Mouse (Mus musculus) hindbrain, postnatal 0 days (tissue): Measurements from ENCODE around the gene Pfkl. TPM values are rescaled to one million over a fixed set of nuclear protein-coding genes. Genes with fewer than 3 reads are reported as not detected.
"Not testable (repeated sequence)": the region's sequence is repeated elsewhere in the genome, so short reads cannot be mapped to it uniquely, and the experiment has no call there.

Experiments used
- ATAC-seq: fragments of 200-750 bp; cut with Nextera tagmentation; 2 replicates; pipeline ENCODE4 v1.8.0; 2017; ENCODE audit warnings: mild to moderate bottlenecking, moderate TSS enrichment, moderate library complexity
- DNase-seq: peaks from one replicate; pipeline ENCODE4 v3.0.0-alpha.2; 2015; ENCODE audit warnings: low spot score
- H3K27ac ChIP-seq: fragments of 300-500 bp; sonication (generic); 2 replicates; pipeline ENCODE4 v1.5.1; 2014; ENCODE audit warnings: mild to moderate bottlenecking
- H3K27me3 ChIP-seq: fragments of 300-500 bp; sonication (generic); 2 replicates; pipeline ENCODE4 v1.6.1; 2014; ENCODE audit warnings: low read length, mixed read lengths; ENCODE audit not compliant: insufficient read depth
- H3K36me3 ChIP-seq: fragments of 300-500 bp; sonication (generic); 2 replicates; pipeline ENCODE4 v1.6.1; 2014; ENCODE audit warnings: low read length, mixed read lengths; ENCODE audit not compliant: insufficient read depth
- H3K4me1 ChIP-seq: fragments of 300-500 bp; sonication (generic); 2 replicates; pipeline ENCODE4 v1.6.1; 2014; ENCODE audit warnings: antibody characterized with exemption, low read length, mixed read lengths; ENCODE audit not compliant: insufficient read depth
- H3K4me2 ChIP-seq: fragments of 300-500 bp; sonication (generic); 2 replicates; pipeline ENCODE4 v1.6.1; 2014; ENCODE audit warnings: low read depth, mild to moderate bottlenecking, low read length, moderate library complexity, mixed read lengths
- H3K4me3 ChIP-seq: fragments of 300-500 bp; sonication (generic); 2 replicates; pipeline ENCODE4 v1.5.1; 2014; ENCODE audit warnings: low read length
- H3K9ac ChIP-seq: fragments of 300-500 bp; sonication (generic); replicated peaks from 2 replicates; pipeline ENCODE4 v1.6.1; 2014; ENCODE audit warnings: mild to moderate bottlenecking, low read length, moderate library complexity, mixed read lengths
- H3K9me3 ChIP-seq: fragments of 300-500 bp; sonication (generic); 2 replicates; pipeline ENCODE4 v1.6.1; 2016; ENCODE audit warnings: low read length, mixed read lengths
- CTCF ChIP-seq: IDR thresholded peaks from 2 replicates; pipeline ENCODE4 v1.5.1; 2016; ENCODE audit warnings: antibody characterized with exemption, control low read depth, low read depth
- WGBS: fragments of 180-500 bp; shearing (Covaris S2); extraction: QIAGEN DNeasy Blood & Tissue Kit; methylation state at CpG from one replicate; pipeline ENCODE4 v1.1.7; 2014; 5-methylcytosine and 5-hydroxymethylcytosine counted together
- polyA plus RNA-seq: library from polyadenylated mRNA; unstranded; fragments of >200 nt; fragmentation: Nextera tagmentation; extraction: Ambion mirVana; gene quantifications from 2 replicates; pipeline ENCODE4 v1.2.1, GENCODE M21; 2015
- total RNA-seq: library from RNA; depleted of rRNA; stranded (reverse); fragments of >200 nt; gene quantifications from 2 replicates; pipeline ENCODE4 v1.2.3, GENCODE M21; 2014; rRNA removed

Gene Pfkl
- total and polyA plus RNA-seq, 2 experiments from 2014 or later, result 96.5 to 183 TPM

DNA sequence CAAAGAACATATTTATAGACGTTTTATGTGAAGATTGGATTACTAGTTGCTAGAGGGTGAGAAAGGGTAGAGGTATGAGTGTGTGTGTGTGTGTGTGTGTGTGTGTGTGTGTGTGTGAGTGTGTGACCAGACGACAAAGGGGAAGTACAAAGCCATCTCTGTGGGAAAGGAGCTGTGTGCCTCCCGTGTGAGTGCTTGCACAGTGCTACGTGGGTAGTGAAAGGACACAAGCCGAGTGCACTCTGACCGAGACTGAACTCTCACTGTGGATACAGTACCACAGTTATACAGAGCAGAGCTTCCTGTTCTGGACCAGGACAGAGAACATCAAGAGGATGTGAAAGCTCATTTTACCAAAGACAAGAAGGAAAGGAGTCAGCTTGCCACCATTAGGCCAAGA lies 45.9 kb downstream of the Pfkl start:
- H3K27me3 ChIP-seq, result 0 out of 2 replicates have a peak, but pooled peaks cover 3% of the 10 kb centered on the region
- ATAC-seq (no peak), DNase-seq (no peak)
- 0 out of 2 replicates have a peak, but pooled peaks cover 1% of the 10 kb centered on the region for H3K4me1 ChIP-seq
- no peak for TF ChIP-seq CTCF
- no peak overlapping the region for H3K27ac ChIP-seq
- no peak overlapping the region for H3K9ac ChIP-seq
- no peaks in the 10 kb centered on the region for H3K9me3 ChIP-seq
- no peak overlapping the region for H3K4me2 ChIP-seq
- WGBS, result 64% methylated on average over 6 of the region's 6 CpGs
- no peak overlapping the region for H3K4me3 ChIP-seq
- no peaks in the 10 kb centered on the region for H3K36me3 ChIP-seq

DNA sequence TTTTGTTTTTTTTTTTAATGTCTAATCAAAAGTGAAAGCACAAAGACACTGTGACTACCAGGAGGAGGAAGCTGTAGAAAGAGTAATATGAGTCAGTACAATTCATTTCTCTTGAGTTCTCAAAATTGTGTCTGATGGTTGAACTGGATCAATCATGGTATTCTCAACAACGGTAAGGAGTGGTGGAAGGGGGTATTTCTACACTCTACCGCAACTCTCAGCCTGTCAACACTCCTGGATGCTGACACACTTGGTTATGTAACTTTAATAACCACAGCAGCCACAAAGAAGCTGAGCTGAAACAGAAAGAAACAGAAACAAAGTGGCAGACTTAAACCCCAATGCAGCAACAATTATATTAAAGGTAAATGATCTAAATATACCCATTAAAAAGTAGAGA lies 47.2 kb downstream of the Pfkl start:
- Histone ChIP-seq H3K9me3 (no peaks in the 10 kb centered on the region), H3K4me3 (no peak overlapping the region), H3K27me3 (no peaks in the 10 kb centered on the region), H3K9ac (no peak overlapping the region), H3K36me3 (no peaks in the 10 kb centered on the region), H3K27ac (no peak overlapping the region), H3K4me2 (no peak overlapping the region), H3K4me1 (no peaks in the 10 kb centered on the region)
- no peak for DNase-seq
- no peak for TF ChIP-seq CTCF
- no peak for ATAC-seq
- 93% methylated on average over 2 of the region's 2 CpGs for WGBS

DNA sequence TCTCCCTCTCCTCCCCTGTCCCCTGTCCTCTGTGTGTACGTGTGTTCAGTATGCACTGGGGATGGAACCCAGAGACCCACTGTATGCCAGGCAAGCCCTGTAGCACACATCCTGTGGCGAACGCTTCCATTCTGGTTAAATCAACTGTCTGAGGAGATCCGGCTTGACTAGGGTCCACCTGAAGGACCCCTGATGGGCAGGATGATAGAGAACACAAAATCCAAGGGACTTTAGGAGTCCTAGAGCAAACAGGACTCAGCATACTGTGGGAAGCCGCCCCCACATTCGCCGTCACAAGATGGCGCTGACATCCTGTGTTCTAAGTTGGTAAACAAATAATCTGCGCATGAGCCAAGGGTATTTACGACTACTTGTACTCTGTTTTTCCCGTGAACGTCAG lies 59.4 kb downstream of the Pfkl start:
- not testable (repeated sequence) for H3K27me3 ChIP-seq, H3K4me2 ChIP-seq, DNase-seq, H3K27ac ChIP-seq, ATAC-seq, H3K4me1 ChIP-seq, H3K4me3 ChIP-seq, H3K9ac ChIP-seq, H3K36me3 ChIP-seq, H3K9me3 ChIP-seq
- WGBS, result 90% methylated on average over 8 of the region's 12 CpGs

DNA sequence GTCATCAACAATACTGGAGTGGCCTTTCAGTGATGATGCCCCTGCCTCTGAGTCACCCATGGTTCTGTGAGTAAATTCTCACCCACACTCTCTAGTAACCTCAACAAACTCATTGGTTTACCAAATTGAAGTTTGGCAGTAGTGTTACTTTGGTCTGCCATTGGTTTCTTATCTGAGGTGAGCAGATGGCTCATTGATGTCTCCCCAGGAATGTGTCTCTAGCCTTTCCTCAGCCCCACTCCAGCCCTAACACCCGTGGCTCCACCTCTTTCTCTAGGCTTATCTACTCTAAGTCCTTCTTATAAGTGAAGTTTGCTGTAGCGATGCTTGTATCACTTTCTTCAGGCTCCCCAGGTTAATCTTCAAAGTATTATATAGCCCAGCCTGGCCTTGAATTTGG lies 70.2 kb downstream of the Pfkl start:
- H3K4me2 ChIP-seq, result no peak overlapping the region
- 77% methylated on average over 2 of the region's 2 CpGs for whole genome bisulfite sequencing
- ATAC-seq (no peak), DNase-seq (no peak)
- no peaks in the 10 kb centered on the region for H3K9me3 ChIP-seq
- no peak overlapping the region for H3K4me3 ChIP-seq
- H3K27me3 ChIP-seq, result no peaks in the 10 kb centered on the region
- no peaks in the 10 kb centered on the region for H3K4me1 ChIP-seq
- H3K36me3 ChIP-seq, result no peaks in the 10 kb centered on the region
- TF ChIP-seq CTCF, result no peak
- no peak overlapping the region for H3K27ac ChIP-seq
- H3K9ac ChIP-seq, result no peak overlapping the region

Other genes starting within 250 kb of the Pfkl start
- gene Gm3238, start 238.8 kb downstream of the Pfkl start, total RNA-seq, result not detected in 2 replicates
- not detected in 2 replicates for gene Gm3238, start 238.8 kb downstream of the Pfkl start, polyA plus RNA-seq
- not detected in 2 replicates for gene Gm7138, start 233.1 kb downstream of the Pfkl start, total RNA-seq
- not detected in 2 replicates for gene Gm7138, start 233.1 kb downstream of the Pfkl start, polyA plus RNA-seq
- not detected in 2 replicates for gene Gm3250, start 227.5 kb downstream of the Pfkl start, total RNA-seq
- not detected in 2 replicates for gene Gm3250, start 227.5 kb downstream of the Pfkl start, polyA plus RNA-seq
- not detected in 2 replicates for gene Gm7137, start 221.9 kb downstream of the Pfkl start, total RNA-seq
- not detected in 2 replicates for gene Gm7137, start 221.9 kb downstream of the Pfkl start, polyA plus RNA-seq
- gene Gm9639, start 215.0 kb downstream of the Pfkl start, total RNA-seq, result not detected in 2 replicates
- not detected in 2 replicates for gene Gm9639, start 215.0 kb downstream of the Pfkl start, polyA plus RNA-seq
- gene Gm19668, start 210.9 kb downstream of the Pfkl start, total RNA-seq, result not detected in 2 replicates
- gene Gm19668, start 210.9 kb downstream of the Pfkl start, polyA plus RNA-seq, result not detected in 2 replicates
- gene Gm9507, start 198.2 kb downstream of the Pfkl start, total RNA-seq, result not detected in 2 replicates
- not detected in 2 replicates for gene Gm9507, start 198.2 kb downstream of the Pfkl start, polyA plus RNA-seq
- not detected in 2 replicates for gene Gm2696, start 195.4 kb downstream of the Pfkl start, total RNA-seq
- gene Gm2696, start 195.4 kb downstream of the Pfkl start, polyA plus RNA-seq, result not detected in 2 replicates
- gene Krtap10-4, start 183.0 kb downstream of the Pfkl start, total RNA-seq, result not detected in 2 replicates
- gene Krtap10-4, start 183.0 kb downstream of the Pfkl start, polyA plus RNA-seq, result not detected in 2 replicates
- not detected in 2 replicates for gene Krtap10-10, start 174.1 kb downstream of the Pfkl start, total RNA-seq
- gene Krtap10-10, start 174.1 kb downstream of the Pfkl start, polyA plus RNA-seq, result not detected in 2 replicates
- gene Gm36176, start 163.3 kb downstream of the Pfkl start, total RNA-seq, result not detected in 2 replicates
- not detected in 2 replicates for gene Gm36176, start 163.3 kb downstream of the Pfkl start, polyA plus RNA-seq
- not detected in 2 replicates for gene Gm10318, start 157.2 kb downstream of the Pfkl start, total RNA-seq
- not detected in 2 replicates for gene Gm10318, start 157.2 kb downstream of the Pfkl start, polyA plus RNA-seq
- not detected in 2 replicates for gene Gm3285, start 148.1 kb downstream of the Pfkl start, total RNA-seq
- not detected in 2 replicates for gene Gm3285, start 148.1 kb downstream of the Pfkl start, polyA plus RNA-seq
- 27.8 and 31.4 TPM in 2 replicates for gene Lrrc3, start 107.5 kb downstream of the Pfkl start, total RNA-seq
- gene Lrrc3, start 107.5 kb downstream of the Pfkl start, polyA plus RNA-seq, result 22.1 and 24.3 TPM in 2 replicates
- gene Trpm2, start 39.5 kb downstream of the Pfkl start, total RNA-seq, result 6.5 and 9.1 TPM in 2 replicates
- gene Trpm2, start 39.5 kb downstream of the Pfkl start, polyA plus RNA-seq, result 4.6 and 6.8 TPM in 2 replicates
- gene 1810043G02Rik, start 31.6 kb downstream of the Pfkl start, total RNA-seq, result 72.0 and 75.7 TPM in 2 replicates
- 58.5 and 60.4 TPM in 2 replicates for gene 1810043G02Rik, start 31.6 kb downstream of the Pfkl start, polyA plus RNA-seq
- 0.63 TPM in 1 of 2 replicates, not detected in the other for gene Dnmt3l, start 31.9 kb upstream of the Pfkl start, total RNA-seq
- 0.13 and 0.44 TPM in 2 replicates for gene Dnmt3l, start 31.9 kb upstream of the Pfkl start, polyA plus RNA-seq
- gene Aire, start 33.5 kb upstream of the Pfkl start, total RNA-seq, result 0.14 and 0.99 TPM in 2 replicates
- gene Aire, start 33.5 kb upstream of the Pfkl start, polyA plus RNA-seq, result 0.05 and 0.30 TPM in 2 replicates
- gene Icosl, start 59.2 kb upstream of the Pfkl start, total RNA-seq, result 5.1 and 5.3 TPM in 2 replicates
- 1.7 and 1.8 TPM in 2 replicates for gene Icosl, start 59.2 kb upstream of the Pfkl start, polyA plus RNA-seq
- gene D10Jhu81e, start 159.7 kb upstream of the Pfkl start, total RNA-seq, result 110 and 115 TPM in 2 replicates
- gene D10Jhu81e, start 159.7 kb upstream of the Pfkl start, polyA plus RNA-seq, result 31.5 and 32.2 TPM in 2 replicates
- 18.5 and 22.4 TPM in 2 replicates for gene Pwp2, start 175.1 kb upstream of the Pfkl start, total RNA-seq
- 11.3 and 11.7 TPM in 2 replicates for gene Pwp2, start 175.1 kb upstream of the Pfkl start, polyA plus RNA-seq
- 87.2 and 96.9 TPM in 2 replicates for gene Trappc10, start 234.6 kb upstream of the Pfkl start, total RNA-seq
- gene Trappc10, start 234.6 kb upstream of the Pfkl start, polyA plus RNA-seq, result 40.3 and 42.2 TPM in 2 replicates